Comparison of ENCODE assay signal across 8 mouse cellular contexts in genomic region chr9:53537336-53537965, GRCm38 (mm10). TPM values are rescaled to one million over a fixed set of nuclear protein-coding genes. Genes with fewer than 3 reads are reported as not detected.
DNase-seq lines count a peak whose midpoint lies in the region; ATAC-seq and TF ChIP-seq lines count a peak whose summit lies in the region.

No protein-coding gene starts in this region.

- DNase-seq in heart, embryonic 10.5 days (ENCODE audit: low spot score): peak; percentile 82
- DNase-seq in heart, postnatal 14 days: no peak
- DNase-seq in c-Kit-positive CD71-negative TER-119-negative erythroid progenitor cells, embryonic 14.5 days (ENCODE audit: low read depth): peak; percentile 14
- no peak for DNase-seq in adipocyte (ENCODE audit: low spot score)

- H3K4me3 ChIP-seq in heart, embryonic 10.5 days: peak overlapping the region; percentile 91
- H3K4me3 ChIP-seq in E14TG2a.4 (replicated peaks; ENCODE audit: low read length): peak overlapping the region; percentile 98
- peak overlapping the region; percentile 74 for H3K4me3 ChIP-seq in hindbrain, embryonic 12.5 days
- H3K4me3 ChIP-seq in liver, embryonic 15.5 days (replicated peaks): peak overlapping the region; percentile 94
- H3K4me3 ChIP-seq in stomach, embryonic 14.5 days (ENCODE audit: low read depth, low read length): peak overlapping the region; percentile 94

- 2% methylated on average over 34 of the region's 34 CpGs for WGBS in heart, embryonic 10.5 days
- WGBS in hindbrain, embryonic 12.5 days: under 1% methylated on average over 32 of the region's 34 CpGs
- WGBS in liver, embryonic 15.5 days (ENCODE audit: insufficient replicate concordance): under 1% methylated on average over 33 of the region's 34 CpGs
- WGBS in stomach, embryonic 14.5 days: under 1% methylated on average over 31 of the region's 34 CpGs

- no peaks in the 10 kb centered on the region for H3K27me3 ChIP-seq in heart, embryonic 10.5 days (ENCODE audit: insufficient read depth, poor library complexity, severe bottlenecking)
- no peaks in the 10 kb centered on the region for H3K27me3 ChIP-seq in E14TG2a.4 (ENCODE audit: insufficient read depth, low read length)
- no peaks in the 10 kb centered on the region for H3K27me3 ChIP-seq in hindbrain, embryonic 12.5 days
- no peaks in the 10 kb centered on the region for H3K27me3 ChIP-seq in liver, embryonic 15.5 days
- no peaks in the 10 kb centered on the region for H3K27me3 ChIP-seq in stomach, embryonic 14.5 days (ENCODE audit: control insufficient read depth, insufficient read depth, low read length)

- H3K36me3 ChIP-seq in heart, embryonic 10.5 days: peaks cover 8% of the 10 kb centered on the region; the same call in 1 of the 2 replicates
- peaks cover 32% of the 10 kb centered on the region for H3K36me3 ChIP-seq in E14TG2a.4 (ENCODE audit: insufficient read depth, low read length)
- H3K36me3 ChIP-seq in hindbrain, embryonic 12.5 days: no peaks in the 10 kb centered on the region
- 0 out of 2 replicates have a peak, but pooled peaks cover 9% of the 10 kb centered on the region for H3K36me3 ChIP-seq in liver, embryonic 15.5 days (replicated peaks)
- H3K36me3 ChIP-seq in stomach, embryonic 14.5 days (ENCODE audit: control insufficient read depth, insufficient read depth, low read length): no peaks in the 10 kb centered on the region

- H3K4me1 ChIP-seq in heart, embryonic 10.5 days: peaks cover 16% of the 10 kb centered on the region
- H3K4me1 ChIP-seq in E14TG2a.4 (replicated peaks; ENCODE audit: low read depth, low read length): peaks cover 40% of the 10 kb centered on the region
- peaks cover 15% of the 10 kb centered on the region for H3K4me1 ChIP-seq in hindbrain, embryonic 12.5 days
- H3K4me1 ChIP-seq in liver, embryonic 15.5 days (replicated peaks): peaks cover 32% of the 10 kb centered on the region
- H3K4me1 ChIP-seq in stomach, embryonic 14.5 days (ENCODE audit: control insufficient read depth, insufficient read depth, low read length): peaks cover 10% of the 10 kb centered on the region

- H3K27ac ChIP-seq in heart, embryonic 10.5 days: peak overlapping the region; percentile 94
- H3K27ac ChIP-seq in hindbrain, embryonic 12.5 days: peak overlapping the region; percentile 89
- peak overlapping the region; percentile 88 for H3K27ac ChIP-seq in liver, embryonic 15.5 days (replicated peaks)
- peak overlapping the region; percentile 91 for H3K27ac ChIP-seq in stomach, embryonic 14.5 days (ENCODE audit: low read length)

- ATAC-seq in hindbrain, embryonic 12.5 days (ENCODE audit: low FRiP score): no peak
- no peak; the same call in 1 of the 2 replicates for ATAC-seq in liver, embryonic 15.5 days (ENCODE audit: insufficient read depth)
- ATAC-seq in stomach, embryonic 14.5 days (ENCODE audit: insufficient number of reproducible peaks, insufficient read depth, low FRiP score, low read depth): 0 out of 2 replicates have a peak, but pooled peaks have one; percentile 2

- peak overlapping the region; percentile 96 for H3K4me2 ChIP-seq in hindbrain, embryonic 12.5 days (replicated peaks)
- H3K4me2 ChIP-seq in liver, embryonic 15.5 days: peak overlapping the region; percentile 99
- peak overlapping the region; percentile 74 for H3K4me2 ChIP-seq in stomach, embryonic 14.5 days (replicated peaks; ENCODE audit: low read depth, low read length)

- intact Hi-C loops in heart, postnatal 14 days (cut with DNase I): loop anchor here (5.0 kb wide), 2 partner anchors 145 to 290 kb away; partner anchors contain the start of gene Ddx10

- TF ChIP-seq CTCF in E14TG2a.4 (conservative IDR thresholded peaks at IDR 0.05; ENCODE audit: low read length): no peak

- peak overlapping the region; percentile 88 for H3K9ac ChIP-seq in hindbrain, embryonic 12.5 days
- H3K9ac ChIP-seq in liver, embryonic 15.5 days: peak overlapping the region; percentile 93
- H3K9ac ChIP-seq in stomach, embryonic 14.5 days (replicated peaks; ENCODE audit: low read depth, low read length): peak overlapping the region; percentile 87

- no peaks in the 10 kb centered on the region for H3K9me3 ChIP-seq in heart, embryonic 10.5 days
- H3K9me3 ChIP-seq in E14TG2a.4 (ENCODE audit: low read length): no peaks in the 10 kb centered on the region
- H3K9me3 ChIP-seq in hindbrain, embryonic 12.5 days (replicated peaks): no peaks in the 10 kb centered on the region
- no peaks in the 10 kb centered on the region for H3K9me3 ChIP-seq in liver, embryonic 15.5 days (replicated peaks)
- no peaks in the 10 kb centered on the region for H3K9me3 ChIP-seq in stomach, embryonic 14.5 days (ENCODE audit: control insufficient read depth, low read depth, low read length)

RNA-seq across cellular contexts. Expression of gene Npat, which starts 0.6 kb away (rescaled TPM):
- 17.5 TPM in 2 replicates for polyA plus RNA-seq in heart, embryonic 10.5 days (2016; fragmentation: Nextera tagmentation; extraction: Ambion mirVana)
- 1 to 10 TPM; 8.3 to 8.5 TPM for total RNA-seq in heart, postnatal 14 days (2021)
- polyA plus RNA-seq in hindbrain, embryonic 12.5 days (2016; fragmentation: Nextera tagmentation; extraction: Ambion mirVana): 16.2 and 20.5 TPM in 2 replicates
- 6.9 and 7.5 TPM in 2 replicates for polyA plus RNA-seq in liver, embryonic 15.5 days (2015; fragmentation: Nextera tagmentation; extraction: Ambion mirVana)
- polyA plus RNA-seq in stomach, embryonic 14.5 days (2014; fragmentation: Nextera tagmentation; extraction: Ambion mirVana): 24.4 and 26.4 TPM in 2 replicates

RNA-seq across cellular contexts. Expression of gene Atm, which starts 0.9 kb away (rescaled TPM):
- polyA plus RNA-seq in heart, embryonic 10.5 days (2016; fragmentation: Nextera tagmentation; extraction: Ambion mirVana): 10.5 and 11.1 TPM in 2 replicates
- total RNA-seq in heart, postnatal 14 days (2021): 10 to 100 TPM in 1 of 2 experiments, 1 to 10 TPM in 1; 9.6 to 10.3 TPM
- 13.8 and 15.7 TPM in 2 replicates for polyA plus RNA-seq in hindbrain, embryonic 12.5 days (2016; fragmentation: Nextera tagmentation; extraction: Ambion mirVana)
- 2.5 and 3.1 TPM in 2 replicates for polyA plus RNA-seq in liver, embryonic 15.5 days (2015; fragmentation: Nextera tagmentation; extraction: Ambion mirVana)
- polyA plus RNA-seq in stomach, embryonic 14.5 days (2014; fragmentation: Nextera tagmentation; extraction: Ambion mirVana): 20.5 and 25.5 TPM in 2 replicates

Comparison
In these comparisons a context has a peak if more than half of its experiments do, and no peak if none do; other contexts are left out.
1. DNase-seq: peak in heart, embryonic 10.5 days (single experiment) and c-Kit-positive CD71-negative TER-119-negative erythroid progenitor cells, embryonic 14.5 days (single experiment); none in heart, postnatal 14 days (0 of 2) and adipocyte (single experiment).
2. Peak in every context shown above with its lines, with median percentiles within 50 percentile points of each other: H3K27ac ChIP-seq, H3K4me3 ChIP-seq, H3K4me2 ChIP-seq and H3K9ac ChIP-seq.